Mouse (Mus musculus) MEL-GATA-1-ER (cell line): ENCODE data around the gene Pi4ka.
A peak's percentile ranks its signal among the peaks of the same experiment; 100 is the strongest.

Experiments
- DNase-seq: peaks from one replicate; pipeline ENCODE4 v3.0.0-alpha.2; 2012; ENCODE audit warnings: low read depth; ENCODE audit errors: extremely low read depth

Pi4ka gene

DNA sequence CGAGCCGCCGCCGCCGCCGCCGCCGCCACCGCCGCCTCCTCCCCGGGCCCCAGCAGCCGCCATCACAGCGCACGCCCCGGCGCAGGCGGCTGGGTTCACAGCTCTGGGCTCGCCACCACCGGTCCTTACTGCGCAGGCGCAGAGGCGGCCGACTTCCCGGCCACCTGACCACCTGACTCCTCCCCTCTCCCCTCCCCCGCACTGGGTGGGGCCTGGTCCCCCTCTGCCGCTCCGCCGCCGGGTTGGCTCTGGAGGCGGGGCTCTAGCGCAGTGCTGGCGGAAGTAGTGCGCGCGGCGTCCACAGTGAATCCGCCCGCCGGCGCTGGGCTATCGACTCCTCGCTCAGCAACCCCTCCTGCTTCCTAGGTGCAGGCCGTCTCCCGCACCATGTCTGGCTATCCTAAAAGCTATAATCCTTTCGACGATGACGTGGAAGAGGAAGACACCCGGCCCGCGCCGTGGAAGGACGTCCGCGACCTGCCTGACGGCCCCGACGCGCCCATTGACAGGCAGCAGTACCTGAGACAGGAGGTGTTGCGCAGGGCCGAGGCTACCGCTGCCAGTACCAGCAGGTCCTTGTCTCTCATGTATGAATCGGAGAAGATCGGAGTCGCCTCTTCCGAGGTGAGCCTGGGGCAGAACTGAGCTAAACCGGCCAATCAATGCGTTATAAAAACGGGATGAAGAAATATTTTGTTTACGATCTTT lies at the start of gene Pi4ka, which contains the start of gene Snap29:
Gene Pi4ka, minus strand, starts transcription at position 579 of the 708 bp plus-strand sequence.
Gene Snap29, plus strand, starts transcription at position 251 of the 708 bp plus-strand sequence.
- DNase-seq, result peak; percentile 80

DNA sequence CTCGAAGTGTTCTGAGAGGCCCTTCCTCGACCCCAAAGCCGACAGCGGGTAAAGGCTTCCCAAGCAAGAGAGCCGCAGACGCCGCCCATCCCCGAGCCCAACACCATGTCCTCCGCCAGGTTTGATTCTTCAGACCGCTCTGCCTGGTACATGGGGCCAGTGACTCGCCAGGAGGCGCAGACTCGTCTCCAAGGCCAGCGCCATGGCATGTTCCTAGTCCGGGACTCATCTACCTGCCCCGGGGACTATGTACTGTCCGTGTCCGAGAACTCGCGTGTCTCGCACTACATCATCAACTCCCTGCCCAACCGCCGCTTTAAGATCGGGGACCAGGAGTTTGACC lies 46.2 kb upstream of the Pi4ka start:
- DNase-seq, result no peak

DNA sequence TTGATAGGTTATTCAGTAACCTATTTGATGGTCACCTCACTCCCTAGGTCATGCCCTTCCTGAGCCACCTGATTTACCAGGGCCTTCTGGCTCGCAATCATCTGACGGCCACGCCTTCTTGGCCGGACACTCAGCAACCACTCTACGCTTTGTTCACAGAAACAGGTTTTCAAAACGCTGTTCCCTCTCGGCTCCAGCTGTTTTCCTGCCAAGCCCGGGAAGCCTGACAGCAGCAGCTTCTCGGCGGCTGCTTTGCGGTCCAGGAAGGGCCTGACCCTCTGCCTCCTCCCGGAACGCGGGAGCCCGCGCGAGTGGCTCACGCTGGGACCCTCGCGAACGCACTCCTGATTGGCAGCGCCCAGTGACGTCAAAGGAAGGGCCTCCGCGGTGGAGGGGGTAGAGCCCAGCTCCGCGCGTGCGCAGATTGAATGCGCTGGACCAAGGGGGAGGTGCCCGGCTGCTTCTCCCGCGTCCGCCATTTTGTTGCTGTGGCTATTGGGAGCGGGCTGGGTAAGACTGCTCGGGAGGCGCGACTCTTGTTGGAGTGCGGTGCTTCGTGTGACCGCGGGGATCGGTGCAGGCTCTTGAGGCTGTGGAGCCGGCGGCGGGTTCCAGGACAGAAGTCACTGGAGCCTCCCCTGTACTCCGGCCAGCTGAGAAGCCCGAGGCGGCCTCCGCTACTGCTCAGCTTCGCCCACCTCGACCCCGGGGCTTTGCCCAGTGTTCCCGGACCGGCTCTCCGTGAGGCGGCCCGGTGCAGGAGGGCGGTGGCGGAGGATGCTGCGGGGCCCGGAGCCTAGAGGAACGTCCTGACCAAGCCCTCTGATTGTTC lies 45.6 kb upstream of the Pi4ka start, which contains the start of gene Crkl:
Gene Crkl, plus strand, starts transcription at position 447 of the 832 bp plus-strand sequence.
- peak; percentile 88 for DNase-seq

DNA sequence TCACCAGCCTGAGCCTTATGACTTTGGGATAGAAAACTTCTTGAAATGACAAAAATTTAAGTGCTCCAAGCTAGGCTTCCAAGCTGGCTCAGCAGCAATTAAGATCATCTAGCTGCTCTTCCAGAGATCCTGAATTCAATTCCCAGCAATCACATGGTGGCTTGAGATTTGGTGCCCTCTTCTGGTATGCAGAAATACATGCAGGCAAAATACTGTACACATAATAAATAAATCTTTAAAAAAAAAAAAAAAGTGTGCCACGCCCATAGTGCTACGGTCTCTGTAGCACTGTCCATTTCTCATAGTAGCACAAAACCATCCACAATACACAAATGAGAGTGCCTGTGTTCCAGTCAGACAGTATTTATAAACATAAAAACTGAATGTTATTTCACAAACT lies 26.5 kb upstream of the Pi4ka start:
- DNase-seq, result no peak

DNA sequence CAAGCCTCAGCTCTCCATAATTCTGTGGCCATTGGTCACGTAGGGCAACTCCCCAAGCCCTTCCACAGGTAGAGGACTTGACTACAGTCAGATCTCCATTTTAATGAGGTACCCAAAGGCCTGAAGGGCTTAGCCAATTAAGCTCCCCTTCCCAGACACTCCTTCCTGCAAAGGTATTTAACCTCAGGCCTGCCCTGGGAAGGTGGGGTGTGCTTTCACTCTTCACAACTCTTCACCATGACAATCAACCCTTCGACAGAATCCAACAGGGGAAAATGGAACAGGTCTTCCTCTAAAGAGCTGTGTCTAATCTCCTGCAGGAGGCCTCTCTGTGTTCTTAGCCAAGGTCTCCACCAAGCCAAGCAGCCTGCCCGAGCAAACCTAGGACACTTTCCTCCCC lies 16.9 kb upstream of the Pi4ka start:
- no peak for DNase-seq

DNA sequence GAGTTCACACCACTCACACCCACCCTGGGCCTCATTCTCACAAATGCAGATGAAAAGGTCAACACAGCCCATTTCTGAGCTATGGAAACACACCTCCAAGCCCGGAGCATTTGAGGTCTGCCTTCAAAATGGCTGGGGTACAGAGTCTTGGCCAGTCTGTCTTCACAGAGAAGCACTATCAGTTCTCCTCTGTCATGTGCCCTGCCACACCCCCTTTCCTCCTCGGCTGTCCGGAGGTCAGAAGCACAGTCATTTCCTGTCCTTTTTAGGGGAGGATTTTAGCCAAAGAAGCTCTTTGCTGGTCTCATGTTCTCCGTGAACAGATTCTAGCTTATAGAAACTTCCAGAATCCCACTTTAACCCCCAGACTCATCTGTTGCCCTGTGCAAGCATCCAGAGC lies 4.1 kb upstream of the Pi4ka start:
- DNase-seq, result no peak

DNA sequence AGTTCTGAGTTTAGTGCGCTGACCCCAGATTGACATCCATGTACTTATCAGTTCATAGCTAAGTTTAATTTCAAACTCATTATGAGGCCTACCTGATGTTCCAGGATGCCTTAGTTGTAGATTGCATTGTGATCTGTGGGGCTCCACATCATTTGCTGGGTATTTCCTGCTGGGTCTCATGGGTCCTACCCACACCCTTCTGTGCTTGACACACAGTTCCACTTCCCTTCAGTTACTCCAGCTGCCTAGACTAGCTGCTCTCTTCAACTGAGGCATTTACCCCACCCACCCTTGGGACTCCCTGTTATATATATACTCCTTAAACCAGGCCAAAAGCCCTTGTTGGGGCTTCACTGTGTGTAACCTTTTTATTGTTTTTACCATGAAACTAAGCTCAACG lies 2.9 kb upstream of the Pi4ka start:
- no peak for DNase-seq

DNA sequence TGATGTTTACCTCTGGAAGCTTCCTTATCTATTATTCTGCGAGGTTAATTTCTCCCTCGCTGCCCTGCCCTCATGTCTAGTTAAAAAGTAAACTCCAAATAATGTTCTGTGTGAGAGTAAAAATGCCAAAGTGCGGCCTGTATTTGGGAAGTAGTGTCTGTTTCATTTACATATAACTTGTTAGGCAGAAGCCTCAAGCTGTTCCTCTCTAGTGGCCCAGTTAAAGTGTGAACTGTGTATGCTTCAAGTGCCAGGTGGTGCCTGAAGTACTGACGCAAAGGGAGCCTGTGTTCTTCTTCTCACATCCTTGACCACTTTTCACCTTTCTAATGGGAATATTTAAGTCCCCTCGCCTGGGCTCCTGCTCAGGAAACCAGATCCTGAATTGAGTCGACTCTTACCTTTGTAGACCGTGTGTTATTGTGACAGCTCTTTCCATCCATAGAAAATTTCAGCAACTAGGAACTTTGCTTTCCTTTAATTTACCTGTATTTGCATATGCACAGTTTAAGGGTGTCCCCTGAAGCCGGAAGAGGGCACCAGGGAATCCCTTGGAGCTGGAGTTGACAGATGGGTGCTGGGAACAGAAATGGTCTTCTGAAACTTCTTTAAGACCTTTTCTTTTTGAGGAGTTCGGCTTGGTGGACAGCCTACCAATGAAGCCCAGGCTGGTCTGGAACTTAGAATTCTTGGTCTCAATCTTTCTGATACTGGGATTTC lies 558 bp upstream of the Pi4ka start:
- peak; percentile 36 for DNase-seq

DNA sequence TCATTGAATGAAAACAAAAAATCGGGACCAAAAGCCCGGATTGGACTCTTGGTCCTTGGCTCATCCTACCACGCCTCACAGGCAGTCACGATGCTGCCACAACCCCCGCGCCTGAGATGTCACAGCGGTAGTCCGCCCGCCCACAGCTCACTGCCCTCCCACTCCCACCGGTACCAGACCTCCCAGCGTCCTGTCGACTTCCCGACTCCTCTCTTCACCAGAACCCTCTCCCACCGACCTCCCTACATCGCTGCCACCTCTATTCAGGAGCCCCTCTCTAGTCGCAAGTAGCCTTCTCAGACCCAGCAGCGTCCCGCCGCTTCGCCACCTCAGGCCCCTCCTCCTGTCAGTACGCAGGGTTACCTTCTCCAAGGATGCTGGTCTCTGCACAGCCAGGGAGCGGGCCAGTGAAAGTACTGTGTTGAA lies 830 bp downstream of the Pi4ka start:
- peak; percentile 26 for DNase-seq

DNA sequence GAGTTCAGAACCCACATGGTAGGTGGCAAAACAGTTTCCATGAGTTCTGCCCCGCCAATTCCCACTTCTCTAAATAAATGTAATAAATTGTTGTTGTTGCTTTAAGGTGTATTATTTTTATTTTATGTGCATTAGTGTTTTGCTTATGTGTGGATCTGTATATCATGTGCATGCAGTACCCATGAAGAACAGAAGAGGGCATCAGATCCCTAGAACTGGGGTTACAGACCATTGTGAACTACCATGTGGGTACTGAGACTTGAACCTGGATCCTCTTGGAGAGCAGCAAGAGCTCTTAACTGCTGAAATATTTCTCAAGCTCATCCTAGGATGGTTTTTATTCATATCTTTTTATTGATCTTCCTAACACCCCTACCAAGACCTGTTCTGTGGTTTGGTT lies 3.3 kb downstream of the Pi4ka start:
- peak; percentile 54 for DNase-seq

DNA sequence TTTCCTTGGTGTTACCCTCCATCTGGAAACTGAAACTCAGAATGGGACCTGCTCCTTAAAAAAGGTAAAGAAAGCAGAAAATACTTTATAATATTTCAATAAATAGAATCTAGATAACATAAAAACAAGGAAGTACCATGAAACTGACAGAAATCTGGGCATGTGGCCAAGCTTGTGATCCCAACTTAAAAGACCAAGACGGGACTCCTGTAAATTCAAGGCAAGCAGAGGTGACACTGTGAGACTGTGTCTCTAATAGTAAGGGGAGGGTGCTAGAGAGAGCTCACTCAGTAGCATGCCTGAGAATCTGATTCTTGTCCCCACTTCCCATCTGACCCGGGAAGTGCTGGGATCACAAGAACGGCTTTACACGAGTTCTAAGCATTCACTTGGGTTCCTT lies 13.3 kb downstream of the Pi4ka start:
- peak; percentile 15 for DNase-seq

DNA sequence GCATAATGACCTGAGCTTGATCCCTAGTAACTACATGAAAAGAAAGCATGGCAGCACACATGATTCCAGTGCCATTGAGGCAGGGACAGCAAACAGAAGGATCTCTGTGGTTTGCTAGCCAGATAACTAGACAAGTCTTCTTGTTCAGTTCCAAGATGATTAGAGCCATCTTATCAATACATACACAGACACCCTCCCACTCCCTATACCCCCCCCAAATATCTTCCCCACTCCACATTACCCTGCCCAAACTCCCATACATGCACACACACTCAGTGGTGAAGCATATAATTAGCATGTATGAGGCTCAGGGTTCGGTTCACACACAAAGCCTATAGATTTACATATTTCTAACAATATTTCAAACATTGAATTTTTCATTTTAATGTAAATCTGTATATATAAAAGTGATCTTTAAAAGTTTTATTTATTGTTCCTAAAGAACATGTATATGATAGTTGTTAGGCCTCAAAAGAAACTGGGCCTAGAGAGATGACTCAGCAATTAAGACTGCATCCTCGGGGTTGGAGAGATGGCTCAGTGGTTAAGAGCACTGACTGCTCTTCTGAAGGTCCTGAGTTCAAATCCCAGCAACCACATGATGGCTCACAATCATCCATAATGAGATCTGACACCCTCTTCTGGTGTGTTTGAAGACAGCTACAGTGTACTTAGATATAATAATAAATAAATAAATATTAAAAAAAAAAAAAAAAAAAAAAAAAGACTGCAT lies 22.4 kb downstream of the Pi4ka start:
- DNase-seq, result no peak

DNA sequence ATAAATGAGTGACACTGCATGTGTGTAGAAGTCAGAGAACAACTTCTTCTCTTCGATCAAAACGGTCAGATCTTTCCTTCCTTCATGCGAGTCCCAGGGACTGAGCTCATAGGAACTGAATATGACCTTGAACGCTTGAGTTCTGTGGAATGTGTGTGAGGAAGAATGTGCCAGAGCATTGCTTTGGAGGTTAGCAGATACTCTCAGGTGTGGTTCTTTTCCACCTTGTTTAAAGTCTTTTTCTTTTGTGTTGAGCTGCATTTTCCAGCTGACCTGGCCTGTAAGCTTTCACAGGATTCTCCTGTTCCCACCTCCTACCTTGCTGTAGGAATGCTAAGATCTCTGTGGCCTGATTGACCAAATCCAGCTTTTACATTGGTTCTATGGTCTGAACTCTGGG lies 23.8 kb downstream of the Pi4ka start:
- no peak for DNase-seq

DNA sequence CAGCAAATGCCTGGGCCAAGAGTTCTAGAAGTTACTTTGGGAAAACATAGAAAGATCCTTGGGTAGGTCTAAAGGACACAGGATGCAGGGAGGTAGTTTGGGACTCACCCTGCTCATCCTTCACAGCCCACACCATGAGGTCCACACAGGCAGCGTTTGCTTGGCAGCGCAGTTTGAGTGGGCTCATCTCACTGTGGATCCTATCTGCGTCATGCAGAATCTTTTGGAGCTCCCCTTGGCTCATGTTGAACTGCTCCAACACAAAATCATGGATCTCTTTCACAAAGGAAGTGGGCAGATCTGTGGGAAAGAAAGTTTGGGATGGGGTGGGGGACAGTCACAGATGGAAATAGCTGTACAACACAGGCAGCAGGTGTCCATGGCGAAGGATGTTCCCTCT lies 47.3 kb downstream of the Pi4ka start:
- no peak for DNase-seq

DNA sequence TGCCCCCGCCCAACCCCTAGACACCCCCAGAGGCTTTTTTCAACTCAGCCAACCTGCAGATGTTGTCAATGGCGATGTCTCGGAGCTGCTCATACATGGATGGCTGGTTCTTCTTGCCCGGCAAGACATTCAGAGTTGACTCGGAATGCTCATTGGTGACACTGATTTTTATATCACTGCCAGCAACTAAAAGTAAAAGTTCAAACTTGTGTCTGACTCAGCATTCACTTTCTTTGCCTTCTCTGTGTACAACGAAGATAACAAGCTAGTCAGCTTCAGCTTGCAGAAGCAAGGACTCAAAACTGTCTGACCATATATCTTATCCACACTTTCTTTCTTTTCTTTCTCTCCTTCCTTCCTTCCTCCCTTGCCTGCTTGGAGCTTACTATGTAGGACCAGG lies 50.1 kb downstream of the Pi4ka start:
- no peak for DNase-seq

DNA sequence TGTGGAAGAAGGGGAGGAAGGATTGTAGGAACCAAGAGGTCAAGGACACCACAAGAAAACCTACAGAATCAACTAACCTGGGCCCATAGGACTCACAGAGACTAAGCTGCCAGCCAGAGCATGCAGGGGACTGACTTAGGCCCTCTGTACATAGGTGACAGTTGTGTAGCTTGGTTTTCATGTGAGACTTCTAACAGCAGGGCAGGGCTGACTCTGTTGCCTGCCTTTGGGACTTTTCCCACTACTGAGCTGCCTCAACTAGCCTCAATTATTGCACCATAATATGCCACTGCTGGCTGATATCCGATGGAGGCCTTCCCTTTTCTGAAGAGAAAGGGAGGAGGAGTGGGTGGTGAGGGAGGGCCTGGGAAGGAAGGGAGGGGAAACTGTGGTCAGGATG lies 59.3 kb downstream of the Pi4ka start:
- DNase-seq, result no peak

DNA sequence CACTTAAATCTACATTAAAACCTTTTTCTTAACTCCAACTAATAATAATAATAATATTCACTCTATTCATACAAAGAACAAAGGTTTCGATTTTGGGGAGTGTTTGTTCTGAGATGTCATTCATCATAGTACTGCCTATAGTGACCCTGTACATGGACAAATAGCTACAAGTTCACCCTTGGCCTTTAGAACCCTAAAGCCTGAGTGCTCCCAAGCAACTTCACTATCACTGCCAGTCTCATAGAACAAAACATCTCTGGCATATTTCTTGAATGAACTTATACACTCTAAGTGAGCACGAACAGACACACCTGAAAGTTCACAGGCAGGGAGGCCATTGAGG lies 60.3 kb downstream of the Pi4ka start:
- no peak for DNase-seq

DNA sequence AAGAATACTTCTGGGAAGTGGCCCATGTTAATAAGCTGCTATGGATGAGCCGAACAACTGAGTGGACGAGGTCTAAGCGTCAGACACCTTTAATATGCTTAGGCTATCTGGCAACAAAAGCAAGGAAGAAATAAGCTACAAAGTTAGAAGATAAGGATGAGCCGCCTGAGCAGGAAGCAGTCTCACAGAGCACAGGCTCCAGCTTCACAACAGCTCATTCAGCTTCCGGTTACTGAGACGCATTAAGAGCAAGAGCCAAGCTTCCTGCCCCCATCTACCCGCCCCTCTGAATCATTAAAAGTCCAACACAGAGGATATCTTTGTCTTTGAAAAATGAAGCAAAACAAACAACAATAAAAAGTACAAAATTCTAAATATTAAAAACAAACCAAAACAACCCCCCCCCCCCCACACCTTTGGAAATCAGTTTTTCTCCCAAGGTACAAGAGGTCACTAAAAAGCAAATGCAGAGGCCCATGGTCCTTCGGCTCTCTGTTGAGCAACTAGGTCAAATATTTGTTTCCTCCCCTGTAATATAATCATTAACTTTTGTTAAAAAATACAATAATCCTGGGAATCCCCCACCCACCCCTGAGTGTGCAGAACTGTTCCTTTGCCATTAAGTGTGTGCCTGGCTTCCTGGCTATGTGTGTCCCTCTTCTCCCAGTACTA lies 60.8 kb downstream of the Pi4ka start:
- no peak for DNase-seq

DNA sequence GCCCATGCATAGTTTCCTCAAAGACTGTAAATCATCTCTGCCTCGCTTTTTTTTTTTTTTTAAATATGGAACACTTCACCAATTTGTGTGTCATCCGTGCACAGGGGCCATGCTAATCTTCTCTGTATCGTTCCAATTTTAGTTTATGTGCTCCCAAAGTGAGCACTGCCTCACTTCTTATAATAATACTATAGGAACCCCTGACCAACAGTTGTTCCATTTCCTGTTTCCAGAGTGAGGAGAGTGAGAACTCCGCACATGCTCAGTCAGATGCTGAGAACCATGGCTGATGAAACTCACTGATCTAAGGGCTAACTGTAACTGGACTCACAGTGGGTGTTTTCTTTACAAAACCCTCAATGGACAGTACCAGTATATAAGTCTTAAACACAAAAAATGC lies 64.3 kb downstream of the Pi4ka start:
- DNase-seq, result no peak

DNA sequence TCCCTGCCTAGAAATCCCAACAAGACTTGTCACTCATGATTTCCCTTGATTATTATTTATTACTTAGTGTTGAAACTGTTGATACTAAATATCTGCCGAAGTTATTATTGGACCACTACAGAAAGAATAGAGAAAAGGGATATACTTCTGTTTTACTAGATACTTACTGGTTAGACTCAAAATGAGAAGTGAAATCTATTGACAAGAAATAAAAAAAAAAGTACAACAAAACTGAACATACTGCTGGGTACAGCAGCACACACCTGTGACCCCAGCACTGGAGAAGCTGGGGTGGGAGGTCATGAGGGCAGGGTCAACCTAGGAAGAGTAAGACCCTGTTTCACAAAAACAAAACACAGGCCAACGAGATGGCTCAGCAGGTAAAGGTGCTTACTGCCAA lies 65.4 kb downstream of the Pi4ka start:
- no peak for DNase-seq

DNA sequence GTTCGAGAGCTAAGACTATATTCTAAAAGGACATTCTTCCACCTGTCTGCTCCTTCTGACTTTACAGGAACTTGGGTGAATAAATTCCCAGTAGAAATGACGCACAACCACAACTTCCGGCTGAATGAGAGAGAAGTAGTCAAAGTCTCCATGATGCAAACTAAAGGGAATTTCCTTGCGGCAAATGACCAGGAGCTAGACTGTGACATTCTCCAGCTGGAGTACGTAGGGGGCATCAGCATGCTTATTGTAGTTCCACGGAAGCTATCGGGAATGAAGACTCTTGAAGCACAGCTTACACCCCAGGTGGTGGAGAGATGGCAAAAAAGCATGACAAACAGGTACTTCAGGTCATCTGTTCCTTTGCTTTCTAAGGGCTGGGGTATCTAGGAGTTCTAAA lies 66.4 kb downstream of the Pi4ka start:
- no peak for DNase-seq
